ENCODE assay signal across 21 mouse cellular contexts in genomic region chr1:143762159-143762558, GRCm38 (mm10). TPM values are rescaled to one million over a fixed set of nuclear protein-coding genes. Genes with fewer than 3 reads are reported as not detected.
DNase-seq lines count a peak whose midpoint lies in the region; ATAC-seq and TF ChIP-seq lines count a peak whose summit lies in the region.
"Had no signal": no experiment of that assay in that cellular context is flagged by ENCODE, and none has a peak within 500 bp of the region (broad histone marks: within the 10 kb centered on the region; RNA-seq: fewer than 3 reads in every experiment).

No protein-coding gene starts in this region.

- TF ChIP-seq CTCF in liver, postnatal 0 days (IDR thresholded peaks at IDR 0.05; ENCODE audit: low read depth) = no peak

- peak; percentile 30; the same call in 1 of the 2 replicates for ATAC-seq in liver, embryonic 12.5 days
- ATAC-seq in liver, embryonic 13.5 days (ENCODE audit: low read depth) = 0 out of 2 replicates have a peak, but pooled peaks have one; percentile 57
- ATAC-seq in liver, postnatal 0 days = peak; percentile 47
- ATAC-seq in frontal cortex, adult (ENCODE audit: low TSS enrichment) = no peak
- no peak for ATAC-seq in forebrain, embryonic 14.5 days
- ATAC-seq: CD4-positive, CD25-positive, alpha-beta regulatory T cell, adult 4 months; forebrain, embryonic 13.5 days; forebrain, postnatal 0 days had no signal

- TF ChIP-seq EP300 in liver, postnatal 0 days (IDR thresholded peaks at IDR 0.05; ENCODE audit: low read depth) = no peak

- no peak overlapping the region for H3K4me3 ChIP-seq in liver, embryonic 12.5 days
- no peak overlapping the region for H3K4me3 ChIP-seq in liver, embryonic 13.5 days (replicated peaks)
- no peak overlapping the region for H3K4me3 ChIP-seq in liver, postnatal 0 days (ENCODE audit: low read depth, low read length)
- no peak overlapping the region for H3K4me3 ChIP-seq in forebrain, embryonic 14.5 days (ENCODE audit: low read depth, low read length)
- H3K4me3 ChIP-seq: forebrain, embryonic 10.5 days; forebrain, embryonic 13.5 days; heart, adult 2 months; heart, embryonic 10.5 days; hindbrain, embryonic 12.5 days; hindbrain, embryonic 15.5 days had no signal

- no peak overlapping the region for H3K27ac ChIP-seq in liver, embryonic 12.5 days
- H3K27ac ChIP-seq in liver, embryonic 13.5 days = no peak overlapping the region
- H3K27ac ChIP-seq in liver, postnatal 0 days (ENCODE audit: low read depth) = 0 out of 2 replicates have a peak overlapping the region, but pooled peaks have one; percentile 11
- H3K27ac ChIP-seq in forebrain, embryonic 14.5 days (ENCODE audit: low read depth, low read length) = no peak overlapping the region
- H3K27ac ChIP-seq: forebrain, embryonic 10.5 days; forebrain, embryonic 13.5 days; heart, adult 2 months; heart, embryonic 10.5 days; hindbrain, embryonic 12.5 days; hindbrain, embryonic 15.5 days had no signal

- no peaks in the 10 kb centered on the region for H3K9me3 ChIP-seq in liver, embryonic 12.5 days (replicated peaks)
- H3K9me3 ChIP-seq in liver, embryonic 13.5 days (replicated peaks) = no peaks in the 10 kb centered on the region
- H3K9me3 ChIP-seq in liver, postnatal 0 days (ENCODE audit: low read length) = no peaks in the 10 kb centered on the region
- no peaks in the 10 kb centered on the region for H3K9me3 ChIP-seq in forebrain, embryonic 14.5 days (replicated peaks; ENCODE audit: control insufficient read depth, low read length)
- H3K9me3 ChIP-seq: forebrain, embryonic 10.5 days; forebrain, embryonic 13.5 days; heart, embryonic 10.5 days; hindbrain, embryonic 12.5 days; hindbrain, embryonic 15.5 days had no signal

- no peak for DNase-seq in liver, embryonic 13.5 days
- no peak for DNase-seq in liver, postnatal 0 days
- no peak for DNase-seq in forebrain, embryonic 14.5 days (ENCODE audit: low spot score)
- no peak for DNase-seq in cerebellum, adult 11 months
- DNase-seq: adrenal gland, adult 8-10 months; adrenal gland, postnatal 36 days; cerebellum, adult 11-12 months; cerebellum, adult 8-10 months; cerebellum, postnatal 10 days; cerebellum, postnatal 36 days; forebrain, postnatal 0 days; gastrocnemius, postnatal 25 days; heart, adult 2 months had no signal

- WGBS in liver, embryonic 12.5 days (ENCODE audit: insufficient replicate concordance) = 73% methylated on average over 8 of the region's 8 CpGs
- 75% methylated on average over 8 of the region's 8 CpGs for WGBS in liver, embryonic 13.5 days (ENCODE audit: insufficient replicate concordance)
- WGBS in liver, postnatal 0 days (ENCODE audit: insufficient replicate concordance) = 68% methylated on average over 8 of the region's 8 CpGs
- WGBS in forebrain, embryonic 14.5 days = 95% methylated on average over 8 of the region's 8 CpGs

- no peaks in the 10 kb centered on the region for H3K27me3 ChIP-seq in liver, embryonic 12.5 days (replicated peaks)
- H3K27me3 ChIP-seq in liver, embryonic 13.5 days = no peaks in the 10 kb centered on the region
- H3K27me3 ChIP-seq in liver, postnatal 0 days (ENCODE audit: insufficient read depth, low read length) = no peaks in the 10 kb centered on the region
- H3K27me3 ChIP-seq in forebrain, embryonic 14.5 days (replicated peaks; ENCODE audit: control insufficient read depth, insufficient read depth, low read length) = no peaks in the 10 kb centered on the region
- H3K27me3 ChIP-seq: forebrain, embryonic 13.5 days; hindbrain, embryonic 12.5 days; hindbrain, embryonic 15.5 days had no signal

- H3K4me2 ChIP-seq in liver, embryonic 12.5 days = no peak overlapping the region
- H3K4me2 ChIP-seq in liver, embryonic 13.5 days = no peak overlapping the region
- no peak overlapping the region for H3K4me2 ChIP-seq in liver, postnatal 0 days (ENCODE audit: low read depth, low read length)
- H3K4me2 ChIP-seq in forebrain, embryonic 14.5 days (ENCODE audit: low read length) = no peak overlapping the region
- H3K4me2 ChIP-seq: forebrain, embryonic 13.5 days; hindbrain, embryonic 12.5 days; hindbrain, embryonic 15.5 days had no signal

- H3K9ac ChIP-seq in liver, embryonic 12.5 days = no peak overlapping the region
- H3K9ac ChIP-seq in liver, embryonic 13.5 days = no peak overlapping the region
- H3K9ac ChIP-seq in liver, postnatal 0 days (replicated peaks) = no peak overlapping the region
- no peak overlapping the region for H3K9ac ChIP-seq in forebrain, embryonic 14.5 days (ENCODE audit: low read length)
- H3K9ac ChIP-seq: forebrain, embryonic 13.5 days; forebrain, postnatal 0 days; hindbrain, embryonic 12.5 days; hindbrain, embryonic 15.5 days had no signal

- H3K36me3 ChIP-seq in liver, embryonic 12.5 days = peaks cover 15% of the 10 kb centered on the region; the same call in 1 of the 2 replicates
- 0 out of 2 replicates have a peak, but pooled peaks cover 3% of the 10 kb centered on the region for H3K36me3 ChIP-seq in liver, embryonic 13.5 days
- peaks cover 9% of the 10 kb centered on the region; the same call in 1 of the 2 replicates for H3K36me3 ChIP-seq in liver, postnatal 0 days (replicated peaks; ENCODE audit: insufficient read depth, low read length)
- peaks cover 84% of the 10 kb centered on the region for H3K36me3 ChIP-seq in forebrain, embryonic 14.5 days (ENCODE audit: control insufficient read depth, insufficient read depth, low read length)

- no peaks in the 10 kb centered on the region for H3K4me1 ChIP-seq in liver, embryonic 12.5 days
- H3K4me1 ChIP-seq in liver, embryonic 13.5 days (replicated peaks) = no peaks in the 10 kb centered on the region
- no peaks in the 10 kb centered on the region for H3K4me1 ChIP-seq in liver, postnatal 0 days (ENCODE audit: insufficient read depth)
- H3K4me1 ChIP-seq in forebrain, embryonic 14.5 days (ENCODE audit: control insufficient read depth, insufficient read depth, low read length) = no peaks in the 10 kb centered on the region
- H3K4me1 ChIP-seq: forebrain, embryonic 10.5 days; forebrain, embryonic 13.5 days; heart, embryonic 10.5 days; hindbrain, embryonic 12.5 days; hindbrain, embryonic 15.5 days had no signal

RNA-seq across cellular contexts. Expression of gene Trove2, which starts 14.7 kb away (rescaled TPM):
- polyA plus RNA-seq in liver, embryonic 12.5 days (2016; fragmentation: Nextera tagmentation; extraction: Ambion mirVana) = 4.1 and 4.6 TPM in 2 replicates
- 1.9 and 2.9 TPM in 2 replicates for polyA plus RNA-seq in liver, embryonic 13.5 days (2015; fragmentation: Nextera tagmentation; extraction: Ambion mirVana)
- 1.4 and 1.6 TPM in 2 replicates for polyA plus RNA-seq in liver, postnatal 0 days (2015; fragmentation: Nextera tagmentation; extraction: Ambion mirVana)
- polyA plus RNA-seq in forebrain, embryonic 14.5 days (2014; fragmentation: Nextera tagmentation; extraction: Ambion mirVana) = 38.0 and 41.8 TPM in 2 replicates

RNA-seq across cellular contexts. Expression of gene Uchl5, which starts 14.9 kb away (rescaled TPM):
- 117 and 128 TPM in 2 replicates for polyA plus RNA-seq in liver, embryonic 12.5 days (2016; fragmentation: Nextera tagmentation; extraction: Ambion mirVana)
- polyA plus RNA-seq in liver, embryonic 13.5 days (2015; fragmentation: Nextera tagmentation; extraction: Ambion mirVana) = 106 and 118 TPM in 2 replicates
- 45.3 and 47.5 TPM in 2 replicates for polyA plus RNA-seq in liver, postnatal 0 days (2015; fragmentation: Nextera tagmentation; extraction: Ambion mirVana)
- polyA plus RNA-seq in forebrain, embryonic 14.5 days (2014; fragmentation: Nextera tagmentation; extraction: Ambion mirVana) = 57.0 and 63.7 TPM in 2 replicates

RNA-seq across cellular contexts. Expression of gene Glrx2, which starts 46.0 kb away (rescaled TPM):
- 80.1 and 82.5 TPM in 2 replicates for polyA plus RNA-seq in liver, embryonic 12.5 days (2016; fragmentation: Nextera tagmentation; extraction: Ambion mirVana)
- 72.3 and 82.8 TPM in 2 replicates for polyA plus RNA-seq in liver, embryonic 13.5 days (2015; fragmentation: Nextera tagmentation; extraction: Ambion mirVana)
- 64.8 and 70.2 TPM in 2 replicates for polyA plus RNA-seq in liver, postnatal 0 days (2015; fragmentation: Nextera tagmentation; extraction: Ambion mirVana)
- polyA plus RNA-seq in forebrain, embryonic 14.5 days (2014; fragmentation: Nextera tagmentation; extraction: Ambion mirVana) = 119 and 131 TPM in 2 replicates

RNA-seq across cellular contexts. Expression of gene Cdc73, which starts 59.5 kb away (rescaled TPM):
- polyA plus RNA-seq in liver, embryonic 12.5 days (2016; fragmentation: Nextera tagmentation; extraction: Ambion mirVana) = 26.5 and 28.4 TPM in 2 replicates
- 14.7 and 19.0 TPM in 2 replicates for polyA plus RNA-seq in liver, embryonic 13.5 days (2015; fragmentation: Nextera tagmentation; extraction: Ambion mirVana)
- polyA plus RNA-seq in liver, postnatal 0 days (2015; fragmentation: Nextera tagmentation; extraction: Ambion mirVana) = 8.1 and 8.2 TPM in 2 replicates
- polyA plus RNA-seq in forebrain, embryonic 14.5 days (2014; fragmentation: Nextera tagmentation; extraction: Ambion mirVana) = 16.6 and 23.2 TPM in 2 replicates

Comparison
In these comparisons a context has a peak if more than half of its experiments do, and no peak if none do; other contexts are left out.
1. ATAC-seq: peak in liver, embryonic 12.5 days (single experiment), liver, embryonic 13.5 days (single experiment) and liver, postnatal 0 days (single experiment); none in frontal cortex, adult (single experiment) and forebrain, embryonic 14.5 days (single experiment).